Mouse (Mus musculus): ENCODE measurements around the gene 9630041A04Rik.

- TF ChIP-seq GATA1 (IDR thresholded peaks at IDR 0.05; ENCODE audit: low read length), result no peak
- TF ChIP-seq TAL1 (IDR thresholded peaks at IDR 0.05; ENCODE audit: low read length), result no peak
These were observed 47.9 kb downstream of the 9630041A04Rik start for GRCm38 (mm10) chr9:101909491-101909890.
